Mouse (Mus musculus) heart, embryonic 15.5 days (tissue): ENCODE measurements at regions not wholly inside any gene's neighbourhood (a gene's known extent, or its start where the extent isn't known, plus 50 kb on each side); places are given as distances from the start of the nearest gene placed in this dataset.

Source experiments
- ATAC-seq: fragments of 200-750 bp; cut with Nextera tagmentation; replicated peaks from 2 replicates; pipeline ENCODE4 v1.8.0; 2017; ENCODE audit warnings: low read depth, moderate TSS enrichment; ENCODE audit not compliant: insufficient number of reproducible peaks, insufficient read depth, low FRiP score
- H3K27ac ChIP-seq: fragments of 300-500 bp; sonication (generic); 2 replicates; pipeline ENCODE4 v1.5.1; 2015; ENCODE audit warnings: mild to moderate bottlenecking, inconsistent platforms
- H3K27me3 ChIP-seq: fragments of 300-500 bp; sonication (generic); 2 replicates; pipeline ENCODE4 v1.6.1; 2015; ENCODE audit warnings: inconsistent platforms
- H3K36me3 ChIP-seq: fragments of 300-500 bp; sonication (generic); 2 replicates; pipeline ENCODE4 v1.6.1; 2015; ENCODE audit warnings: mild to moderate bottlenecking, inconsistent platforms
- H3K4me1 ChIP-seq: fragments of 300-500 bp; sonication (generic); replicated peaks from 2 replicates; pipeline ENCODE4 v1.6.1; 2015; ENCODE audit warnings: inconsistent platforms
- H3K4me2 ChIP-seq: fragments of 300-500 bp; sonication (generic); 2 replicates; pipeline ENCODE4 v1.6.1; 2015; ENCODE audit warnings: inconsistent platforms, mild to moderate bottlenecking, moderate library complexity
- H3K4me3 ChIP-seq: fragments of 300-500 bp; sonication (generic); 2 replicates; pipeline ENCODE4 v1.5.1; 2015; ENCODE audit warnings: mild to moderate bottlenecking, inconsistent platforms
- H3K9ac ChIP-seq: fragments of 300-500 bp; sonication (generic); 2 replicates; pipeline ENCODE4 v1.6.1; 2015; ENCODE audit warnings: mild to moderate bottlenecking, inconsistent platforms
- H3K9me3 ChIP-seq: fragments of 300-500 bp; sonication (generic); replicated peaks from 2 replicates; pipeline ENCODE4 v1.6.1; 2016; ENCODE audit warnings: inconsistent platforms
- WGBS: fragments of 180-500 bp; shearing (Covaris S2); methylation state at CpG from one replicate; pipeline ENCODE4 v1.1.7; 2015; ENCODE audit warnings: mixed read lengths; 5-methylcytosine and 5-hydroxymethylcytosine counted together

GRCm38 (mm10) chr11:45539459-45539858 lies 312.4 kb upstream of the Clint1 start:
- ATAC-seq = no peak
- Histone ChIP-seq H3K27me3 (no peaks in the 10 kb centered on the region), H3K36me3 (no peaks in the 10 kb centered on the region), H3K9me3 (no peaks in the 10 kb centered on the region), H3K9ac (no peak overlapping the region), H3K4me1 (peaks cover 2% of the 10 kb centered on the region; the same call in 1 of the 2 replicates), H3K4me2 (no peak overlapping the region), H3K4me3 (no peak overlapping the region), H3K27ac (no peak overlapping the region)
- WGBS = 37% methylated on average over 4 of the region's 4 CpGs

GRCm38 (mm10) chr11:45544531-45544930 lies 307.3 kb upstream of the Clint1 start:
- H3K27me3 ChIP-seq = no peaks in the 10 kb centered on the region
- 46% methylated on average over 3 of the region's 3 CpGs for WGBS

GRCm38 (mm10) chr11:45545896-45546626 lies 305.8 kb upstream of the Clint1 start:
- Histone ChIP-seq H3K9ac (no peak overlapping the region), H3K4me3 (no peak overlapping the region), H3K36me3 (no peaks in the 10 kb centered on the region), H3K27me3 (no peaks in the 10 kb centered on the region), H3K4me2 (no peak overlapping the region), H3K9me3 (no peaks in the 10 kb centered on the region), H3K4me1 (peaks cover 3% of the 10 kb centered on the region; the same call in 1 of the 2 replicates), H3K27ac (no peak overlapping the region)
- no peak for ATAC-seq
- WGBS = 61% methylated on average over 11 of the region's 11 CpGs

More at GRCm38 (mm10) chr11:45544531-45544930, 307.3 kb upstream of the Clint1 start:
- Histone ChIP-seq H3K4me2 (no peak overlapping the region), H3K4me3 (no peak overlapping the region), H3K9me3 (no peaks in the 10 kb centered on the region), H3K36me3 (no peaks in the 10 kb centered on the region), H3K4me1 (peaks cover 3% of the 10 kb centered on the region; the same call in 1 of the 2 replicates), H3K27ac (no peak overlapping the region), H3K9ac (no peak overlapping the region)
- ATAC-seq = no peak

- 24% methylated on average over 2 of the region's 2 CpGs for WGBS
- H3K27ac ChIP-seq = no peak overlapping the region
Observed at GRCm38 (mm10) chr11:45546861-45547260, 305.0 kb upstream of the Clint1 start.

GRCm38 (mm10) chr11:45550376-45550775 lies 301.5 kb upstream of the Clint1 start:
- no peaks in the 10 kb centered on the region for H3K36me3 ChIP-seq
- WGBS = 59% methylated on average over 7 of the region's 7 CpGs
- no peak overlapping the region for H3K27ac ChIP-seq
- no peak overlapping the region for H3K9ac ChIP-seq
- no peaks in the 10 kb centered on the region for H3K27me3 ChIP-seq
- peaks cover 3% of the 10 kb centered on the region; the same call in 1 of the 2 replicates for H3K4me1 ChIP-seq
- no peak overlapping the region for H3K4me2 ChIP-seq
- no peak for ATAC-seq
- H3K9me3 ChIP-seq = no peaks in the 10 kb centered on the region
- no peak overlapping the region for H3K4me3 ChIP-seq

More at GRCm38 (mm10) chr11:45546861-45547260, 305.0 kb upstream of the Clint1 start:
- Histone ChIP-seq H3K4me3 (no peak overlapping the region), H3K9ac (no peak overlapping the region), H3K9me3 (no peaks in the 10 kb centered on the region), H3K4me1 (peaks cover 3% of the 10 kb centered on the region; the same call in 1 of the 2 replicates), H3K27me3 (no peaks in the 10 kb centered on the region), H3K4me2 (no peak overlapping the region), H3K36me3 (no peaks in the 10 kb centered on the region)
- no peak for ATAC-seq

GRCm38 (mm10) chr11:45577469-45578154 lies 274.2 kb upstream of the Clint1 start:
- H3K27ac ChIP-seq = no peak overlapping the region
- H3K9me3 ChIP-seq = no peaks in the 10 kb centered on the region
- no peak overlapping the region for H3K4me2 ChIP-seq
- no peaks in the 10 kb centered on the region for H3K4me1 ChIP-seq
- WGBS = 52% methylated on average over 5 of the region's 5 CpGs
- no peak for ATAC-seq
- no peak overlapping the region for H3K4me3 ChIP-seq
- H3K9ac ChIP-seq = no peak overlapping the region
- H3K27me3 ChIP-seq = no peaks in the 10 kb centered on the region
- no peaks in the 10 kb centered on the region for H3K36me3 ChIP-seq

GRCm38 (mm10) chr11:45592335-45592734 lies 259.5 kb upstream of the Clint1 start:
- Histone ChIP-seq H3K27ac (no peak overlapping the region), H3K9ac (no peak overlapping the region), H3K4me2 (no peak overlapping the region), H3K9me3 (no peaks in the 10 kb centered on the region), H3K36me3 (no peaks in the 10 kb centered on the region), H3K4me3 (no peak overlapping the region), H3K4me1 (no peaks in the 10 kb centered on the region), H3K27me3 (no peaks in the 10 kb centered on the region)
- ATAC-seq = no peak
- WGBS = 77% methylated on average over 3 of the region's 3 CpGs

- WGBS = 68% methylated on average over 11 of the region's 11 CpGs
Observed at GRCm38 (mm10) chr11:45592890-45593642, 258.8 kb upstream of the Clint1 start.

GRCm38 (mm10) chr11:45595372-45595771 lies 256.5 kb upstream of the Clint1 start:
- H3K27me3 ChIP-seq = no peaks in the 10 kb centered on the region
- no peak overlapping the region for H3K9ac ChIP-seq
- H3K4me2 ChIP-seq = no peak overlapping the region
- 63% methylated on average over 6 of the region's 6 CpGs for WGBS
- H3K9me3 ChIP-seq = no peaks in the 10 kb centered on the region
- no peaks in the 10 kb centered on the region for H3K4me1 ChIP-seq
- ATAC-seq = no peak
- no peak overlapping the region for H3K27ac ChIP-seq
- no peaks in the 10 kb centered on the region for H3K36me3 ChIP-seq
- H3K4me3 ChIP-seq = no peak overlapping the region

More at GRCm38 (mm10) chr11:45592890-45593642, 258.8 kb upstream of the Clint1 start:
- H3K27ac ChIP-seq = no peak overlapping the region
- H3K4me3 ChIP-seq = no peak overlapping the region
- no peak overlapping the region for H3K4me2 ChIP-seq
- no peaks in the 10 kb centered on the region for H3K9me3 ChIP-seq
- ATAC-seq = no peak
- no peaks in the 10 kb centered on the region for H3K36me3 ChIP-seq
- no peak overlapping the region for H3K9ac ChIP-seq
- no peaks in the 10 kb centered on the region for H3K4me1 ChIP-seq
- H3K27me3 ChIP-seq = no peaks in the 10 kb centered on the region

- H3K9me3 ChIP-seq = no peaks in the 10 kb centered on the region
- H3K27ac ChIP-seq = no peak overlapping the region
- no peaks in the 10 kb centered on the region for H3K27me3 ChIP-seq
- no peak overlapping the region for H3K4me2 ChIP-seq
- no peak overlapping the region for H3K9ac ChIP-seq
- no peak for ATAC-seq
- no peaks in the 10 kb centered on the region for H3K4me1 ChIP-seq
- H3K4me3 ChIP-seq = no peak overlapping the region
- 83% methylated on average over 2 of the region's 2 CpGs for WGBS
- no peaks in the 10 kb centered on the region for H3K36me3 ChIP-seq
Observed at GRCm38 (mm10) chr11:45621824-45622223, 230.0 kb upstream of the Clint1 start.

- WGBS = 83% methylated on average over 5 of the region's 5 CpGs
Observed at GRCm38 (mm10) chr11:45622701-45623100, 229.2 kb upstream of the Clint1 start.

More at GRCm38 (mm10) chr11:45622701-45623100, 229.2 kb upstream of the Clint1 start:
- Histone ChIP-seq H3K9ac (no peak overlapping the region), H3K36me3 (no peaks in the 10 kb centered on the region), H3K27ac (no peak overlapping the region), H3K9me3 (no peaks in the 10 kb centered on the region), H3K4me2 (no peak overlapping the region), H3K4me1 (no peaks in the 10 kb centered on the region), H3K27me3 (no peaks in the 10 kb centered on the region), H3K4me3 (no peak overlapping the region)
- no peak for ATAC-seq
